8 mouse cellular contexts compared by ENCODE assay signal in the genomic region with DNA sequence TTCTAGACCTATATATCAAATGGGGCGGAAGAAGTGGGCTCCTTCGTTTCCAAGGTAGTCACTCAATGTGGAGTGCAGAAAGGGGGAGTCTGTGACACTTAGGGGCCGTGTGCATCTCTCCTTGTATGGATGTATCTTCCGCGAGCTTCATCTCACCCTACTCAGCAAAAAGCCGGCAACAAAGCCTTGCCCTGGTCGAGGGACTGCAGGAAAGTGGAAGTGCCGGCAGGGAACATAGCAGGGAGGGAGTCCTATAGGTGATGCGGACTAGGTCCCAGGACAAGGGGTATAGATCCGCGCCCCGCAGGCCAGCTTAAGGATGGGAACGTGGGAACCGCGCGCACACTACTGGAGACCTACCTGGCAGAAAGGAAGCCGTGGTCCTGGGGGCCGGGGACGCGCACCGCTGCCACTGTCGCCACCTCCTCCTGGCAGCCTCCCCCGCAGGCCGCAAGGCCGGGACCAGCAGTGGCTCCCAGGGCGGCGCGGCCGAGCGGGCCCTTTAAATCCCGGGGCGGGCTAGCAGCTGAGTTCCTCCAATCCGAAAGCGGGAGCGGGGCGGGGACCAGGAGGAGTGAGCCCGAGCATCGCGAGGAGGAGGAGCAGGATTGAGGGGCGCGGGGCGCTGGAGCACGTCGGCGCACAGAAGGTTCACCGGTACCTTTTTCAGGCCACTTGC. TPM values are rescaled to one million over a fixed set of nuclear protein-coding genes. Genes with fewer than 3 reads are reported as not detected.
DNase-seq lines count a peak whose midpoint lies in the region; ATAC-seq and TF ChIP-seq lines count a peak whose summit lies in the region.

A gene (minus strand): TSS at position 511 of the 679 bp plus-strand sequence.

- WGBS in forebrain, embryonic 15.5 days, result 21% methylated on average over 46 of the region's 46 CpGs
- WGBS in large intestine, adult 2 months, result 18% methylated on average over 46 of the region's 46 CpGs
- WGBS in olfactory bulb, adult 2 months, result 11% methylated on average over 41 of the region's 46 CpGs

- TF ChIP-seq RAD21 in MEL (IDR thresholded peaks at IDR 0.05; ENCODE audit: low read depth, low read length), result no peak

- intact Hi-C loops in heart, postnatal 10 days (cut with DNase I), result loop anchor here (5.0 kb wide), 2 partner anchors 41 to 1744 kb away; no protein-coding TSS in a partner anchor

- H3K9ac ChIP-seq in MEL (ENCODE audit: control insufficient read depth, low read depth, low read length, poor library complexity, severe bottlenecking), result peak within 1 kb of the TSS; percentile 70
- peak within 1 kb of the TSS; percentile 63 for H3K9ac ChIP-seq in forebrain, embryonic 15.5 days (replicated peaks)

- H3K4me3 ChIP-seq in MEL (ENCODE audit: control insufficient read depth in 1 of 2, insufficient read depth in 1 of 2, low read depth in 2 of 2, low read length in 2 of 2), result peak within 1 kb of the TSS; percentile 63 to 83
- peak within 1 kb of the TSS; percentile 60 for H3K4me3 ChIP-seq in forebrain, embryonic 15.5 days
- peak within 1 kb of the TSS; percentile 83 for H3K4me3 ChIP-seq in olfactory bulb, adult 2 months (ENCODE audit: insufficient read depth, low read depth, low read length)

- no peaks in the 10 kb centered on the region for H3K9me3 ChIP-seq in MEL (replicated peaks; ENCODE audit: insufficient read depth, low read length)
- H3K9me3 ChIP-seq in forebrain, embryonic 15.5 days, result no peaks in the 10 kb centered on the region

- H3K4me1 ChIP-seq in MEL (ENCODE audit: control insufficient read depth in 1 of 2, insufficient read depth in 2 of 2, low read length in 2 of 2), result peaks cover 10 to 13% of the 10 kb centered on the region in 2 experiments
- H3K4me1 ChIP-seq in forebrain, embryonic 15.5 days, result peaks cover 7% of the 10 kb centered on the region
- H3K4me1 ChIP-seq in olfactory bulb, adult 2 months (ENCODE audit: control insufficient read depth, insufficient read depth, low read length), result peaks cover 14% of the 10 kb centered on the region; the same call in 1 of the 2 replicates

- TF ChIP-seq EP300 in MEL (IDR thresholded peaks at IDR 0.05; ENCODE audit: low read depth in 1 of 2, low read length in 2 of 2), result no peak

- peak within 1 kb of the TSS; percentile 82 for H3K27ac ChIP-seq in MEL (ENCODE audit: control insufficient read depth, low read depth, low read length)
- peak within 1 kb of the TSS; percentile 19; the same call in 1 of the 2 replicates for H3K27ac ChIP-seq in forebrain, embryonic 15.5 days (replicated peaks)
- H3K27ac ChIP-seq in olfactory bulb, adult 2 months (ENCODE audit: insufficient read depth, low read depth, low read length), result peak within 1 kb of the TSS; percentile 33; the same call in 1 of the 2 replicates

- no peak for TF ChIP-seq CTCF in MEL (IDR thresholded peaks at IDR 0.05 in 2 of 3, conservative IDR thresholded peaks at IDR 0.05 in 1 of 3; ENCODE audit: control insufficient read depth in 1 of 3, insufficient read depth in 1 of 3, low read depth in 2 of 3, low read length in 3 of 3, poor library complexity in 1 of 3, severe bottlenecking in 1 of 3)
- TF ChIP-seq CTCF in olfactory bulb, adult 2 months (IDR thresholded peaks at IDR 0.05; ENCODE audit: insufficient read depth, low read depth, low read length), result no peak

- H3K27me3 ChIP-seq in MEL (ENCODE audit: control insufficient read depth in 1 of 2, insufficient read depth in 2 of 2, low read length in 2 of 2), result no peaks in the 10 kb centered on the region
- H3K27me3 ChIP-seq in forebrain, embryonic 15.5 days, result no peaks in the 10 kb centered on the region

- peak within 1 kb of the TSS; percentile 54 for H3K4me2 ChIP-seq in forebrain, embryonic 15.5 days (replicated peaks)

- peak; percentile 93 to 96 for TF ChIP-seq POLR2A in MEL (IDR thresholded peaks at IDR 0.05; ENCODE audit: control insufficient read depth in 1 of 2, insufficient read depth in 1 of 2, low read depth in 1 of 2, low read length in 2 of 2, poor library complexity in 1 of 2)
- peak; percentile 60; the same call in 1 of the 2 replicates for TF ChIP-seq POLR2A in olfactory bulb, adult 2 months (IDR thresholded peaks at IDR 0.05; ENCODE audit: insufficient read depth, low read depth, low read length)

- peak; percentile 97 for ATAC-seq in forebrain, embryonic 15.5 days (replicated peaks)

- H3K79me2 ChIP-seq in MEL (ENCODE audit: control insufficient read depth, insufficient read depth, low read length, poor library complexity), result no peaks in the 10 kb centered on the region

- peak; percentile 94 for DNase-seq in MEL (ENCODE audit: low read depth, low spot score)
- DNase-seq in cerebellum, adult 18-20 months, result peak; percentile 89 to 93
- peak; percentile 78 to 80 for DNase-seq in heart, postnatal 10 days
- DNase-seq in large intestine, adult 2 months (ENCODE audit: low read depth, low spot score), result peak; percentile 37
- peak; percentile 88 to 92 for DNase-seq in lung, adult 18-20 months
- peak; percentile 38 to 58 for DNase-seq in thymus, adult 18-20 months

- peaks cover 0 to 14% of the 10 kb centered on the region in 2 experiments; a peak in 2 of 4 replicates for H3K36me3 ChIP-seq in MEL (ENCODE audit: control insufficient read depth in 1 of 2, insufficient read depth in 2 of 2, low read length in 2 of 2)
- H3K36me3 ChIP-seq in forebrain, embryonic 15.5 days, result no peaks in the 10 kb centered on the region

TF ChIP-seq in MEL, 35 proteins besides CTCF, POLR2A, EP300 and RAD21 (continues in another document):
- TF ChIP-seq GATA1 (IDR thresholded peaks at IDR 0.05; ENCODE audit: low read depth, low read length) (no peak), GABPA (IDR thresholded peaks at IDR 0.05; ENCODE audit: low read depth, low read length) (no peak), MAX (IDR thresholded peaks at IDR 0.05; ENCODE audit: low read length) (no peak; the same call in 1 of the 2 replicates), E2F4 (IDR thresholded peaks at IDR 0.05; ENCODE audit: borderline replicate concordance, low read depth, low read length) (no peak), ZNF384 (IDR thresholded peaks at IDR 0.05; ENCODE audit: low read depth, low read length) (no peak), NRF1 (IDR thresholded peaks at IDR 0.05; ENCODE audit: insufficient read depth, low read depth, low read length, poor library complexity, severe bottlenecking) (peak; percentile 52; the same call in 1 of the 2 replicates), MAZ (IDR thresholded peaks at IDR 0.05; ENCODE audit: low read depth, low read length) (peak; percentile 50; the same call in 1 of the 2 replicates), MXI1 (IDR thresholded peaks at IDR 0.05; ENCODE audit: low read depth, low read length) (peak; percentile 82; the same call in 1 of the 2 replicates), TAL1 (IDR thresholded peaks at IDR 0.05; ENCODE audit: low read length) (no peak), SMC3 (IDR thresholded peaks at IDR 0.05; ENCODE audit: low read depth, low read length) (no peak), ETS1 (IDR thresholded peaks at IDR 0.05; ENCODE audit: low read depth, low read length) (no peak), MYB (IDR thresholded peaks at IDR 0.05; ENCODE audit: low read depth, low read length) (no peak), UBTF (IDR thresholded peaks at IDR 0.05; ENCODE audit: borderline replicate concordance, insufficient read depth, low read depth, low read length) (no peak), USF2 (IDR thresholded peaks at IDR 0.05; ENCODE audit: borderline replicate concordance in 1 of 2, insufficient read depth in 1 of 2, low read depth in 1 of 2, low read length in 2 of 2) (no peak), MYC (IDR thresholded peaks at IDR 0.05; ENCODE audit: low read depth, low read length) (peak; percentile 11; the same call in 1 of the 2 replicates), MAFK (IDR thresholded peaks at IDR 0.05; ENCODE audit: borderline replicate concordance, low read depth, low read length) (no peak), ZC3H11A (IDR thresholded peaks at IDR 0.05; ENCODE audit: low read depth, low read length) (no peak), SIN3A (IDR thresholded peaks at IDR 0.05; ENCODE audit: low read length) (peak; percentile 81; the same call in 1 of the 2 replicates), POLR2AphosphoS5 (IDR thresholded peaks at IDR 0.05; ENCODE audit: borderline replicate concordance, low read depth, low read length) (no peak), RCOR1 (IDR thresholded peaks at IDR 0.05; ENCODE audit: low read depth, low read length) (0 out of 2 replicates have a peak, but pooled peaks have one; percentile 10), MEF2A (IDR thresholded peaks at IDR 0.05; ENCODE audit: extremely low read depth, insufficient replicate concordance, low read depth, low read length, poor library complexity, severe bottlenecking) (no peak), CHD2 (IDR thresholded peaks at IDR 0.05; ENCODE audit: low read length) (peak; percentile 62), CHD1 (IDR thresholded peaks at IDR 0.05; ENCODE audit: low read depth, low read length) (no peak), HCFC1 (IDR thresholded peaks at IDR 0.05; ENCODE audit: low read depth, low read length) (peak; percentile 74), JUND (IDR thresholded peaks at IDR 0.05; ENCODE audit: low read depth, low read length) (no peak), ZMIZ1 (IDR thresholded peaks at IDR 0.05; ENCODE audit: low read depth, low read length) (peak; percentile 91), TBP (IDR thresholded peaks at IDR 0.05; ENCODE audit: low read depth, low read length) (peak; percentile 64), ELF1 (IDR thresholded peaks at IDR 0.05; ENCODE audit: low read depth, low read length) (peak; percentile 29; the same call in 1 of the 2 replicates), TCF12 (IDR thresholded peaks at IDR 0.05; ENCODE audit: low read depth, low read length) (peak; percentile 34; the same call in 1 of the 2 replicates), USF1 (IDR thresholded peaks at IDR 0.05; ENCODE audit: low read depth, low read length) (no peak), BHLHE40 (IDR thresholded peaks at IDR 0.05; ENCODE audit: borderline replicate concordance, low read depth, low read length) (no peak), NELFE (IDR thresholded peaks at IDR 0.05; ENCODE audit: low read depth, low read length) (peak; percentile 82), KAT2A (conservative IDR thresholded peaks at IDR 0.05; ENCODE audit: low read depth, low read length) (no peak)

RNA-seq across cellular contexts. Expression of the gene that starts here (rescaled TPM):
- 3.5 and 4.5 TPM in 2 replicates for total RNA-seq in MEL (2012; rRNA removed)
- 10 to 100 TPM in 1 of 2 experiments, not detected in 1; 16.1 TPM for polyA plus RNA-seq in MEL (2012; ENCODE audit: insufficient read depth in 1 of 2, insufficient read length in 2 of 2, low read depth in 1 of 2, low replicate concordance in 2 of 2, missing spikeins in 1 of 2)
- polyA plus RNA-seq in forebrain, embryonic 15.5 days (2015; fragmentation: Nextera tagmentation; extraction: Ambion mirVana), result 39.5 and 43.5 TPM in 2 replicates
- 1 to 10 TPM; 2.4 to 3.1 TPM for total RNA-seq in heart, postnatal 10 days (2021)
- 6.0 and 6.3 TPM in 2 replicates for polyA plus RNA-seq in large intestine, adult 2 months (2012; rRNA removed)
- not detected in 2 replicates for polyA plus RNA-seq in olfactory bulb, adult 2 months (2012; ENCODE audit: insufficient read depth, insufficient read length, low replicate concordance, missing spikeins)

Comparison
In these comparisons a context has a peak if more than half of its experiments do, and no peak if none do; other contexts are left out.
1. Peak in every context shown above with its lines: DNase-seq, ATAC-seq, H3K4me3 ChIP-seq and H3K27ac ChIP-seq.
2. DNase-seq: peak in every context shown above with its lines; median percentile 94 in MEL; 91 in cerebellum, adult 18-20 months; 90 in lung, adult 18-20 months; 79 in heart, postnatal 10 days; 48 in thymus, adult 18-20 months; 37 in large intestine, adult 2 months.
3. H3K27ac ChIP-seq: peak in every context shown above with its lines; median percentile 82 in MEL; 33 in olfactory bulb, adult 2 months; 19 in forebrain, embryonic 15.5 days.